Mouse (Mus musculus): ENCODE measurements around the gene Ttyh3. TPM values are rescaled to one million over a fixed set of nuclear protein-coding genes. Genes with fewer than 3 reads are reported as not detected.

Ttyh3 gene
- total RNA-seq, 2 experiments from 2014 or later = 202 to 209 TPM

DNA sequence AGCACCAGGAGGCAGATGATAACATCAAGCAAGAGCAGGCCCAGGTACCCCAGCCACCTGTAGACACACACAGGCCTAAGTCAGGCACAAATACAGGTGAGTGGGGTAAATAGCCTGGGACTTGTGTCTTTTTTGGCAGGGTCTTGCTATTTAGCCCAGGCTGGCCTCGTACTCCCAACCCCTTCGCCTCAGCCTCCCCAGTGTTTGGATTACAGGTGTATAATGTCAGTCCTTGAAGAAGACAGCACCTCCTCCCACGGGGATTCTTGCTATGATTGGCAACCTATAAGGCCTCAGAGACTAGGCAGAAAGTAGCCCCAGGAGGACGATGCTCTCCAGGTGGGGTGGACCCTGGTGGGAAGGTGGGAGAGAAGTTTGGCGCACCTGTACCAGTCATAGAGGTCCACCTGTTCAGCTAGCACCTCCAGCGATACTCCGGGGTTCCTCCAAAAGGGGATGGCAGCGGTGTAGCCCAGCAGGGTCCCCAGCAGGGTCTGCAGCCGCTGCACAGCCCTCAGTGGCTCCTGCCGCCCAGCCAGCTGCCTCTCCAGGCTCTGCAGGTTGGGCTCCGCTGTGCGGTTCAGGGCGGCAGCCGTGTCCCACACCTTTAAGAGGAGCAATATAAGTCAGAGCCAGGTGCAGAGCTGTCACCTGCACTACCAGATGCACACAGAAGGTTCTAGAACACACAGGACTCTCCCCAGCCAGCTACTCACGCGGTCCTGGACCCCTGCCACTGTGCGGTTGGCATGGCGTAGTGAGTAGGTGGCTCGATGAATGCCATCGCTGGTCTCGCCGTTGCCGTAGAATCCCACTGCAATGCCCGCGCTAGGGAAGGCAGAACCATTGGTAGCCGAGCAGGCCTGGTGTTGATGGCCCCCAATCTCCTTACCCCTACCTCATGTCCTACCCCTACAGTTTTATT is 13.8 kb downstream of the Ttyh3 start:
- DNase-seq (ENCODE audit: low spot score in 2 of 2) = peak in 1 of 2 experiments; percentile 47

DNA sequence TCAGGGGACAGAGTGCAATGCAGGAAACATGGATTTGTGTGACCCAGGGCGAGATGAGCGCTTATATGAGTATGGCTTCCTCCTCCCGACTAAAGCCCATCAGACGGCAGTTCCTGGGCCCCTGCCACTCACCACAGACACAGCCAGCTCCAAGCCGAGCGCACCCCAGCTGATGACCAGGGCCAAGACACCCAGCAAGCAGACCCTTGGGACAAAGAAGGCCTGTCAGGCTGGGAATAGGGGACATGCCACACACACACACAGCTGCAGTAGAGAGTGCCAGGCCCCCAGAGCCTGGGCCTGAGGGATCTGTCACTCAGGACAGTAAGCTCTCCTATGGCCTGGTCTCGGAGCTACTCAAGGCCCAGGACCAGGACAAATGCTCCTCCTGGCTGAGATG is 15.4 kb downstream of the Ttyh3 start:
- no peak for DNase-seq (ENCODE audit: low spot score in 2 of 2)

DNA sequence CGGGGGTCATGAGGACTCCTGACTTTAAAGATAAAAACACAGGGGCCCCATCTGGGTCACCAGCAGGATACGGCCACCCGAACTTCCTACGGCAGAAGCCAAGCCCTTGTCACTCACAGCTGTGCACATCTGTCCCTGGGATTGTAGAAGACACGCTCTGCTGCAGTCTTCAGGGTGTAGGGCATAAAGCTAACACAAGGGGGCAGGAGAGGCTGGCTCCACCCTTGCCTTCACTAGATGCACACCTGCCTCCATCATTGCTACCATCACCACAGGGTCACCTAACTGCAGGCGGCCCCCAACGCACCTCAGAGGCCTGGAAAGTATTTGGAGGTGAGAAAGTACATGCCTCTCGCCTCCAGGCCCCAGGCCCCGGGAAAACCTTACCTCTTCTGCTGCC is 19.8 kb downstream of the Ttyh3 start:
- no peak for DNase-seq (ENCODE audit: low spot score in 2 of 2)

DNA sequence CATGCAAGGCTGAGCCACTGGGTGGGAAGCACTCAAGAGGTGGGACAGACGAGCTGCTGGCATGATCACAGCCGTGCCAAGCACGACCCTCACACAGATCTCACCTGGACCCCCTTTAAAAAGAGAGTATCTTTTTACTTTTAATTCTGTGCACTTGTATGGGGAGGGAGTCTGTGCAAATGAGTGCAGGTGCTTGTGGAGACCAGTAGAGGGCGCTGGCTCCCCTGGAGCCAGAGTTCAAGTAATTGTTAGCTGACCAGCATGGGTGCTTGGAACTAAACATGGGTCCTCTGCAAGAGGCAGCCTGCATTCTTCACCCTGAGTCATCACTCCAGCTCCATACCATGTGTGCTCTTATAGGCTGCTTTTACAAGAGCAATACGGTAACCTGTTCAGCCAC is 21.3 kb downstream of the Ttyh3 start:
- DNase-seq (ENCODE audit: low spot score in 2 of 2) = no peak

DNA sequence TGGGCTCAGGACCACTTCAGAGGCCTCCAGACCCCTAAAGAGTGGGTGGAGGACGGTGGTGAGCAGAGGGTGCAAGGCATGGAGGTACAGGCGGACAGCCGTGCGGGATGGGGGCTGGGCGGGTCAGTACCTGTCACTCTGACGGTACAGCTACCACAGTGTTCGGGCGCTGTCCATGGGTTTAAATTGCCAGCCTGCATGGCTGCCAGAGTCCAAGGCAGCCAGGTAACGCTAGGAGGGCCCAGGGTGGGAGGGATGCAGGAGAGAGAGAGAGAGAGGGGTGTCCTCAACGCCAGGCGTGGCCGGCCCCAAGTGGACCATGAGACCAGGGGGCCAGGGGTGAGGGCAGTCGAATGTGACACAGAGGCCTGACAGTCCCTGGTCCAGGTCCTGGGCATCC is 23.9 kb downstream of the Ttyh3 start:
- DNase-seq (ENCODE audit: low spot score in 2 of 2) = no peak

DNA sequence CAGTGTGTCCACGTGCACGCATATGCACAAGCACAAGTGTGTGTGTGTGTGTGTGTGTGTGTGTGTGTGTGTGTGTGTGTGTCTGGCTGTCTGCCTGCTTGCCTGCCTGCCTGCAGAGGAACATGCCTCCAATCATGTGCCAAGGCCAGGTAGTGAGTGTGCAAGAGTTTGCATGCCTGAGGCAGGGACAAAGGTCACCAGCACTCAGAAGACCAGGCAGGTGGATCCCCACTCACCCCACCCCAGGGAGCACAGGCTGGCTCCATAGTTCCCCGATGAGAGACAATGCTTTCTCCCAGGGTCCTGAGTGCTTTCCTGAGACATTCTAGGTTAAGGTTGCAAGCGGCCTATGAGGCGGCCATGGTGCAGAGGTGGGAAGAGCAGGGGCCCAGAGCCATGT is 24.6 kb downstream of the Ttyh3 start:
- DNase-seq (ENCODE audit: low spot score in 2 of 2) = no peak

DNA sequence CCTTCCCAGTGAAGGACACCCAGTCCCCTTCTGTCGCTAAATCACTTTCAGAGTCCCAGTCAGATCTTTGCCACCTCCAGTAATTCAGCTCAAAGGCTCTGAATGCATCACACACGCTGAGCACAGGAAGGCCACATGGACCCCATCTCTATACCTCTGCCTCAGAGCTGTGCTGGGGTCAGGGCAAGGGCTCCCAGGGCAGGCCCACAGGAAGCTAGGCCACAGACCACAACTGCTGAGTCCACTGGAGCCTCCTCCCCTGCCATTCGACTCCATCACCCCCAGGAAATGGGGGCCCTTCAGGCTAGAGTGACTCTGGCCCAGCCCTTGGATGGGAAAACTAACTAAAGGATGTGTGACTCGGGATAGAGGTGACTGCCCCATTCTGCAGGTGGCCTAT is 25.0 kb downstream of the Ttyh3 start:
- no peak for DNase-seq (ENCODE audit: low spot score in 2 of 2)

DNA sequence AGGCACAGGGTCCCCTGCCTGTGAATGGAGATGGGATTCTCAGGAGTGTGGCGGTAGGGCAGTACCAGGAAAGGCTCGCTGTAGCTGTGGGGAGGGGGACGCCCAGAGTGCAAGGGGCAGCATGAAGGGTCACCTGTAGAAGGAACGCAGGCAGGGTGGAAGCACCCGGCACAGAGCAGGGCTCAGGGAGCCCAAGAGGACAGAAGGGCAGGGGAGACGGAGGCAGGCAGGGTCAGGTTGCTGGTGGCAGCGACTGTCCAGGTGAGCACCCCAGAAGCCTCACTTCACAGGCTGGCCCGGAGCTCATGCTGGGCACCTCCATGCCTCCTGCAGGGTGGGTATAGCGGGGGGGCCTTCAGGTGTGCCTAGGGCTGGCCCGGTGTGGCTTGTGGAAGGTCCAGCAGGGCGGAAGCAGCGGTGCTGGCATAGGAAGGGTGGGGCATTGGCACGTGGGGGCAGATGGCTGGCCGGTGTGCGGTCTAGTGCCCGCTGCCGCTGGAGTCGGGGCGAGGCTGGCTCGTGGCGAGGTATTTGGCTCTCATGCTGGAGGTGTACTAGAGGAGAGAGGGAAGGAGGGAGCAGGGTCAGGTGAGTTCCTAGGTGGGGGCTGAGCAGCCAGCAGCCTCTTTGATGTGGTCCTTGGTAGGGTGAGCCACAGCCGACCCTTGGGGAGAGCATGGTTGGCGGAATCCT is 25.7 kb downstream of the Ttyh3 start:
- no peak for DNase-seq (ENCODE audit: low spot score in 2 of 2)

DNA sequence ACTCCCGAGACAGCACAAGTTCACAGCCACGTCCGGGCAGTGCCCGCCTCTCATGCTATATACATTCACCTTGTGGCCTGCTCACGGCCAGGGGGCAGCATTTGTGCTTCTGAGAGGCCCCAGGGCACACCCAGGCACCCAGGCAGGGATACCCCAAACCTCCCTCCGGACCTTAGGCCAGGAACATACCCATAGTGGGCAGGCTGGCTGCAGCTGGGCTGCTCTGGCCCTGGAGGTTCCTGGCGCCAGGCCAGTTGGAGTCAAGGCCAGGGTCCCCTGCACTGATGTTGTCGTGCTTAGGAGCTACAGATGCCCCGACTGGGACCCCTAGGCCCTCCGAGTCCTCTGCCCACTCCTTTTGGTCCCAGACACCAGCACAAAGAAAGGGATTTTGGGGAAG is 27.3 kb downstream of the Ttyh3 start:
- no peak for DNase-seq (ENCODE audit: low spot score in 2 of 2)

DNA sequence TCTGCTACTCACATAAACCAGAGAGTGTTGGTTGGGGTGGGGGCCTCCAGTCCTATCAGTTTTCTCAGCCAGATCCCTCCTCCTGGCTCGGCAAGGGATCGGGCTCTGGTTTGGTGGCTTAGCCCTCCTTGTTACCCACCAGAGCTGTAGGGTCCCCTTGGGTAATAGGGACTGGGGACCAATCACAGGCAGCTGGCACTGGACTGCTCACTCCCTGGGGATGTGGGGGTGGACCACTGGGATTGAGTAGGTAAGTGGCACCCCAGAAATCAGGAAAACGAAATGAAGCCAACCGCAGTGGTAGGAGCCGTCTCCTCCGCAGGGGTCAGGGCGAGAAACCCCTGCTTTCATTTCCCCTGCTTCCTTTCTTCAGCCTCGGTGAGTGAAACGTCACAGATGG is 27.7 kb downstream of the Ttyh3 start:
- no peak for DNase-seq (ENCODE audit: low spot score in 2 of 2)

DNA sequence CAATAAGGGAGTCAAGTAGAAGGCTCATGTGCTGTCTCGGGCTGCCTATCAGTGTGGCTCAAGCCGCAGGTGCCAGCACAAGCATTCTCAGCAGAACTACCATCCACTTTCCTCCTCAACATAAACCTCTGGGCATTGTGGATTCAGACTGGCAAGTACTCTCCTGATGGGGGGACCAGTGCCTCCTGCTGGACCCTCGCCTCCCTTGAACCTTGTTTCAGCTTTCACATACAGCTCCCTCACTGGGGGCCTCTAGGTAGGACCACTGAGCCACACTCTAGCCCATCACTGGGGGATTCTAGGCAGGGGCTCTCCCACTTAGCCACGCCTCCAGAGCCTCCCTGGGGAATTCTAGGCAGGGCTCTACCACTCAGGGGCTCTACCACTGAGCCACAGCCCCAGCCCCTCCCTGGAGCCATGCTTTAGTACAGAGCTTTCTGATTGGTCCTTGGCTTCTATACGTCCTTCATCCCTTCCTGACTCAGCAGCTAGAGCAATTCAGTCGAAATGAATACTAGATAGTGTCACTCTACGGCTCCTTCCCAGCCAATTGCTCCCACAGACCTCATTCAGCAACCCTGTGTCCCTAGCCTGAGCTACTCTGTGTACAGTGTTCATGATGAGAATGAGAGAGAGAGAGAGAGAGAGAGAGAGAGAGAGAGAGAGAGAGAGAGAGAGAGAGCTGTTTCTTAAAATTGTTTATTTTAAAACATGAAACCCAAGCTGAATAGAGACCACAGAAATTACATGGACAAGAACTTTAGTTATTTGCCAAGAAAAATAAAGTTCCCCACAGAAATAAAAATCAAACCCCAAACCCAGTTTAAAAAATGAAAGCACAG is 28.7 kb downstream of the Ttyh3 start:
- no peak for DNase-seq (ENCODE audit: low spot score in 2 of 2)

DNA sequence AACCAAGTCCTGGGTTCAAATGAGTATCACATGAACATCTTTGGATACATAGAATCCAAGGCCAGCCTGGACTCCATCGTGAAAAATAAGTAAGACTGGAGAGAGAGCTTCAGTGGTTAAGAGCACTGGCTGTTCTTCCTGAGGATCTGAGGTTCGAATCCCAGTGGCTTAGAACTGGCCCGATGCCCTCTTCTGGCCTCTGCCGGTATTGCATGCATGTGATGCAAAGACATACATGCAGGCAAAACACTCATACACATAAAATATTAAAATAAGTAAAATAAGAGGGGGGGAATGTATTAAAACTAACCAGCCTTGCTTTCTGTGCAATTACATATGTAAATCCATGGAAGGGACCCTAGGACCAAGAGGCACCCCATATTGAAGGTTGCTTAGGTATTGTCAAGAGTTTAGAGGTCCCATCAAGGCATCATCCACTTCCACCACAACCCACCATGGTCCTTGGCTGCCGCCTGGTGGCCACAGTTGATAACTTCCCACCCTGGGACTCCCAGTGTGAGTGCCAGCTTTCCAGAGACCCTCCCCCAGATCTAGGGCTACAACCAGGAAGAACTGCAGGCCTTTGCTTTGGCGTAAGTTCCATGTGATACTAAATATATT is 29.6 kb downstream of the Ttyh3 start:
- peak; percentile 63 to 71 for DNase-seq (ENCODE audit: low spot score in 2 of 2)

DNA sequence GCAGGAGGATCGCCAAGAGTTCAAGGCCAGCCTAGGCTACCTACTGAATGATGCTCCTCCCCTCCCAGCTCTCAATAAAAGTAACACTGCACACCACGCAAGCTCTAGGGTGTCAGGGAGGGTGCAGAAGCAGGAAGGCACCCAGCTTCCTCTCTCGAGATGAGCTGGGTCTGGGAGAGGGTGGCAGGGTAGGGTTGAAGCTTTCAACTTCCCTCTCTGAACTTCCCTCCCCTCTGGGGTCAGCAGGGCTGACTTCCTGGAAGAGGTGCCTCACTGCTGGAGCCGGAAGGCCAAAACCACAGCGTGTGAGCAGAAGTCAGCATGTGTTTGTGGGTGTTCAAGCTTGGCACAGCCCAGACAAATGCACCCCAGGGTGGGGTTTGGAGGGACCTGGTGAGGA is 31.1 kb downstream of the Ttyh3 start:
- DNase-seq (ENCODE audit: low spot score in 2 of 2) = no peak

DNA sequence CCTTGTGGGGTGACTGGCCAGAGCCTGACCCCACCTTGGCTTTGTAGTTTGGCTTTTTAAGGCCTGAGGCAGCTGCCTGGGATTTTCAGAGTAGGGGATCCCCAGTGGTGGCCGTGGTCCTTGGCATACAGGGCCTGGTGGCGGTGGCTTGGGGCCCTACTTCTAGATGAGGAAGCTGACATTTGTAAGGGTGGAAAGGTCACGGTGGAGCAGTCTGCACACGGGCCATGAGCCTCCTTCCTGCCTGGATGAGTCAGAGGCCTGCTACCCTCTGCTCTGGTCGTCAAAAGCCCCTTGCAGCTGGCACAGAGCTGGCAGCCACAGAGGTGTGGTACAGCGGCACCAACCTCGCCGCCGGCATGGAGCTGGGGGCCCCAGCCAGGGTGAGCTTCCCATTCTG is 32.1 kb downstream of the Ttyh3 start:
- no peak for DNase-seq (ENCODE audit: low spot score in 2 of 2)

DNA sequence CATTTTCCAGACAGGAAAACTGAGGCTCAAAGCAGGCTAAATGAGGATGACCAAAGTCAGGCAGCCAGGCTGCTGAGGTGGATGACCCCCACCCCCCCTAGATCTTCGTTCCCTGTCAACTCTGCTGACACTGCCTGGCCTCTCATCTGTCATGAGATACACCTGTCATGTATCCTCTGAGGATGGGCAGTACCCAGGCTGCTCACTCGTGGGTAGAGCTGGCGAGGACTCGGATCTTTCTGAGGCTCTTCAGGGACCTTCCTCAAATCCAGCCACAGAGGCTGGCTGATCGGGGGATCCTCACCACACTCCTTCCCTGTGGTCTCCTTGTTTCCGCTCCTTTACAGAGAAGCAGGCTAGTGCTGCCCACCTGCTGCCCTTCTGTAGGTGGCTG is 32.7 kb downstream of the Ttyh3 start:
- DNase-seq (ENCODE audit: low spot score in 2 of 2) = no peak

DNA sequence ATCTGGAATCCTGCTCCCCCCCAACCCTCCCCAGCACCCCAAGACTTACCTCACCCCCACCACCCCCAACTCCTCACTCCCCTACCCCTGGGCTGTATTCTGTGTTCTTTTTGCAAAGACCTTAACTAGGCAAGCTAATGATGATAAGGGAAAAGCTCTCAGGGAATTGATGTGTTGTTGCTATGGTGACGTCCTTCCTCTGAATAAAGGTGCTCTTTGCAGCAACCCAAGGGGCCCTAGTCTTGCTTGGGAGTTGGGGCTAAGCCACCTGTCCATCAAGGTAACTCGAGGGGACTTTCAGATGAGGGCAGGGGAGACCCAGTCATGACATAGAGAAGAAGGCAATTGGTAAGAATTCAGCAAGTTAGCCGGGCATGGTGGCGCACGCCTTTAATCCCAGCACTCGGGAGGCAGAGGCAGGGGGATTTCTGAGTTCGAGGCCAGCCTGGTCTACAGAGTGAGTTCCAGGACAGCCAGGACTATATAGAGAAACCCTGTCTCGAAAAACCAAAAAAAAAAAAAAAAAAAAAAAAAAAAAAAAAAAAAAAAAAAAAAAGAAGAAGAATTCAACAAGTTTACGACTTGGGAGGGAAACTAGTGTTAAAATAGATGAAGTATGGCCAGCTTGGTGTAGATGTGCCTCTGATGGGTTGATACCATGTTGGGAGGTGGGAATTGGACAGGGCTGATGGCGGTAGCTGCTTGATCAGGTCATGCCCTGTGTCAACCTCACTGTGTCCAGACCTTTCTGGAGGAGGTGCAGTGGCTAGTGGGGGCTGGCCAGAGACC is 33.3 kb downstream of the Ttyh3 start:
- no peak for DNase-seq (ENCODE audit: low spot score in 2 of 2)

DNA sequence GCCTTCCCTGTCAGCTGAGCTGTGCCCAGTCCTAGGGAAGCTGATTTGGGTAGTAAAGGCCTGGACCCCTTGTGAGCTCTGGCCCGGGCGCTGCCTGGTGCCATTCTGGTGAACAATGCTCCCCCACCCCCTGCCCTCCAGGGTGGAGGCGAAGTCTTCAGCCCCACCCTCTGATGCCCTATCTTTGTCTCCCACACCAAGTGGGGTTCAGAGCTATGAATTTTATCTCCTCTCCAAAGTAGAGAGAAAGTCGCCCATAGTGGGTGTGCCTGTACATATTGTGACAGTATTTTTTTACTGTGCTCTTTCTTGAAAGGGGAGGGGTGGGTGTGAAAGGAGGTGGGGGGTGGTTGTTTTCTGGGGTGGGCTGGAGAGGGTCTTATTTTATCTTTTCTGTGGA is 34.0 kb downstream of the Ttyh3 start:
- DNase-seq (ENCODE audit: low spot score in 2 of 2) = no peak

DNA sequence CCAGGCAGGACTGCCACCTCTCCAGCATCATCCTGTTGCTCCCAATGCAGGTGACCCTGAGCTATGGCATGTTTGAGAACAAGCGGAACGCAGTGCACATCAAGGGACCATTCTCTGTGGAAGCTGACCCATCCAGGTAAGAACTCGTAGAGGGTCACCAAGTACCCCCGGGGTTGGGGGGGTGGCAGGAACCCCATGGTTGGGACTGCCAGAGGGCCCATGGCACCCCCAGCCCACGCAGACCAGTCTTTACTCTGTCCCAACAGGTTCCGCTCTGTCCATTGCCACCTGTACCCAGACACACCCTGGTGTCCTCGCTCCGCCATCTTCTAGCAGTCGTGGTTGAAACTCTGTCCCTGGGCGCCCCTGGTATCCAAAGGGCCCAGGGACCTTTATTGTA is 34.7 kb downstream of the Ttyh3 start:
- no peak for DNase-seq (ENCODE audit: low spot score in 2 of 2)

DNA sequence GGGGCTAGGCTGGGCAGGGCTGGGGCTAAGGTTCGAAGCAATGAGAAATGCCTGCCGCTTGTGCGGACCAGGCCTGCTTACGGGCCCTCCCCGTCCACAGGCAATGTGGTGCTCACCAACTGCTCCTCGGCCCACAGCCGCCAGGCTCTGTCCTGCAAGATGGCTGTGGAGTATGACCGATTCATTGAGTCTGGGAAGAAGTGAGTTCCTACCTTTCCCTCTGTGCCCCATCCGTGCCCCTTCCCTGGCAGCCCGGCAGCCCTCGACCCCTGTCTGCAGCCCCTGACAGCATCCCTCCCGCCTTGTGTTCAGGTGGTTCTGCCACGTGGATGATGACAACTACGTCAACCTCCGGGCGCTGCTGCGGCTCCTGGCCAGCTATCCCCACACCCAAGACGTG is 36.6 kb downstream of the Ttyh3 start:
- DNase-seq (ENCODE audit: low spot score in 2 of 2) = no peak

DNA sequence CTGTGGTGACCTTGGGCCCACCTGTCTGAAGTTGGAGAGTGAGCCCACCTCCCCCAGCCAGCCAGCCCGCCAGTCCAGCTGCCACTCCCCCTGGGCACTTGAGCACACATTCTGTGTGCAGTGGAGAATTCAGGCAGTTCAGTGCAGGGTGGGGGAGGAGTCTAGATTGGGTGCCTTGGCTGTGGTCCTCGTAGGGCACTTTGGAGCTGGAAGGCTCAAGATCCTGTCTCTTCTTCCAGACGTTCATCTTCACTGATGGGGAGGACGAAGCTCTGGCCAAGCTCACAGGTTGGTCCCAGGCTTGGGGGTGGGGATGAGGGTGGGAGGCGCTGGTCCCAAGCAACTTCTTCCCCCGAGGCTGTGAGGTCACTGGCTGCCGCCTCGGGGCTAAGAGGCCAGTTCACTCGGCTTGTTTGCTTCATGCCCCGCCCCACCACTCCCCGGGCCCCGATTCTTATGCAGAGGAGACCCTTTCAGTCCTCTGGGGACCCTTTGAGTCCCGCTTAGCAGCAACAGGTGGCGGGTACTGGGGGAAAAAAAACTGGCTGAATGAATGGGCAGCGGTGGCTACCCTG is 37.1 kb downstream of the Ttyh3 start:
- DNase-seq (ENCODE audit: low spot score in 2 of 2) = no peak
